Mouse (Mus musculus): ENCODE data around the gene Tigd2.
"Not testable (repeated sequence)": the region's sequence is repeated elsewhere in the genome, so short reads cannot be mapped to it uniquely, and the experiment has no call there.

The Tigd2 gene

GRCm38 (mm10) chr6:59208685-59209298, at the start of gene Tigd2:
TSS of gene Tigd2 (plus strand) at chr6:59208870.
- peak; percentile 84 for DNase-seq (ENCODE audit: low read depth, low spot score)

DNA sequence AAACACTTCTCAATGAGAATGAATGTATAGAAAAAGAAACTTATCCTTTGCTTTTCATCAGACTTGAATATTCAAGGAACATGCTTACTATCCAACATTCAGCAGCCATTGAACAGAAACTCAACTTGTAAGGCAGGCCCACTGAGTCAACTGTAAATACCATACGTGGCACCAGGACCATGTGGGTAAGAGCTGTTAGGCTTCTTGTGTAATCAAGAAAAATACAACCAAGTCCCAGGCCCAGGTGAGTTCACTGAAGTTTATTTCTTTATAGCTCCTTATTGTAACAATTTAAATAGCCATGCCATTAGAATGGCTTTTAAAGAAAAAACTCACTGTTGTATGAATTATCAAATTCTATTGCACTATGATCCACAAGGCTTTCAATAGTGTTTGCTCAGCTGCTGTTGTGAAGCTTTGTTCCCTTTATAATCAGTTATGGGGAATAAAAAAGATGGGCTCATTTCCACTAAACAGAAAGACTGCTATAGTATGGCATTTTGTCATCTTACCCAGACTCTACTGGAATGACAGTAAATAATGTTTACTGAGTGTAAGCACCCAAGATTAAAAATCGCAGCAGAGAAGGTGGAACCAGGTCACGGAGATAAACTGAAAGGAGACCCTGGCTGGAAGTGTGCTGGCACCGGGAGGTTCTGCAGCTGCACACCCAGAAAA, 46.7 kb upstream of the Tigd2 start:
- DNase-seq (ENCODE audit: low read depth, low spot score): no peak

DNA sequence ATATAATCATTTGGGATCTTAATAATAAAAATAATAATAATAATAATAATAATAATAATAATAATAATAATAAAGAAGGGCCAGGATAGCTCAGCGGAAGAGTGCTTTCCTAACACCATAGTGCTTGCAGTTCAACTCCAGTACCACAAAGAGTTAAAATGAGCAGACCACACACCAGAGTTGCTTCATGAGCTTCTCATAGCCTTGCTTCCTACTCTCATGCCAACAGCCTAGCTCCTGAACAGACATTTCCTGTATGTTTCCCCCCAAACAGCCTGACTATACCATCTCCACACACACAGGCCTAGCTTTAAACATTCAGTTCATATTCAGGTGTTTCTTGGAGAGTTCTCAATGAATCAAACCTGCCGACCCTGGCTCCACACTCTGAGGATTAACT, 45.8 kb upstream of the Tigd2 start:
- DNase-seq (ENCODE audit: low read depth, low spot score): no peak

DNA sequence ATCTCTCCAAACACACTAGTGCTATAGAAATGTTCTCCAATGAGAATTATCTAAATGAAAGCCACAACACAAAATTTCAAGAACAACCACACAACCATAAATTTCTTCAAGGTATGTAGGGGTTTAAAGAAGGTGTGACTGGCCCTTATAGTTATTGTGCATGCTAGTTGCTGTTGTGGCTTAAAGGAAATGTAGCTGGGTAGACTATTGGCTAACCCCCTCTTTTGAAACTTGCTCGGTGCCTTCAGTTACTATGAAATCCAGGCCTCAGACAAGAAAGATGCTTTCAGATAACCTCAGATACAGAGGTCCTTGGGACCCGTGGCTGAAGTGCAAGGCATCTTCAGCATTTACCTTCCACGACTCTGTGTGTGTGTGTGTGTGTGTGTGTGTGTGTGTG, 45.3 kb upstream of the Tigd2 start:
- no peak for DNase-seq (ENCODE audit: low read depth, low spot score)

DNA sequence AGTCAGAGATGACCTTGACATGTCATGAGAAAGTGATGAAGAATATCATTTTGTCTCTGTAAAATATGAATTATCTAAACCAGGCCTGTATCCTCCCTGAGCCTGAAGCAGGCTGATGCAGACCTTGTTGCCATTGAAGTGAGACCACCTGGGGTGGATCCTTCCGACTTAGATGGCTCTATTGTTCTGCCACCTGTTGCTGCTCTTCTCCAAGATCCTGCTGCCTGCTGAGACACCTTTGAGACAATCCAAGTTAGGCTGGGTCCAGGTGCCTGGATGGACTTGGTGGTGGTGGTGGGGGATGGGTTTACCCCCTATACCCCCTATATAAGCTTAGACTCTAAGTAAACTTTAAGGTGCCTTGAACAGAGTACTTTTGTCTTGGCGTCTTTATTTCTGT, 39.7 kb upstream of the Tigd2 start:
- DNase-seq (ENCODE audit: low read depth, low spot score): no peak

DNA sequence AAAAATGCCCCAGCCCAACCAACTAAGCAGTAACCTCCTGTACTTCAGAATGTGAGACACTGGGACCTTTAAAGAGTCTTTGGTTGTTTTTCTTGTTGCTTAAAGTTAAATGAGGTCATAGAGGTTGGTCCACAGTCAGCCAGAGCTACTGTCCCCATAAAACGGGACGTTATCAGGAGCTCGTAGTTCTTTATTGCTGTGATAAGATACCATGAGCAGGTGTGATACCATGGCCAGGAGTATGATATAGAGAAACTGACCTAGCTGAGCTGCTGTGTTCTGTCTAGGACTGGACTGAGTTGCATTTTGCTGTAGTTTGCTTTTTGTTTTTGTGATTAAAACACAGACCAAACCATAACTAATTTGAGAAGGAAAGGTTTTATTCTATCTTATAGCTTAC, 37.4 kb upstream of the Tigd2 start:
- DNase-seq (ENCODE audit: low read depth, low spot score): no peak

- no peak for DNase-seq (ENCODE audit: low read depth, low spot score)
Observed at GRCm38 (mm10) chr6:59173940-59174339, 34.7 kb upstream of the Tigd2 start.

- no peak for DNase-seq (ENCODE audit: low read depth, low spot score)
Observed at GRCm38 (mm10) chr6:59178051-59178450, 30.6 kb upstream of the Tigd2 start.

DNA sequence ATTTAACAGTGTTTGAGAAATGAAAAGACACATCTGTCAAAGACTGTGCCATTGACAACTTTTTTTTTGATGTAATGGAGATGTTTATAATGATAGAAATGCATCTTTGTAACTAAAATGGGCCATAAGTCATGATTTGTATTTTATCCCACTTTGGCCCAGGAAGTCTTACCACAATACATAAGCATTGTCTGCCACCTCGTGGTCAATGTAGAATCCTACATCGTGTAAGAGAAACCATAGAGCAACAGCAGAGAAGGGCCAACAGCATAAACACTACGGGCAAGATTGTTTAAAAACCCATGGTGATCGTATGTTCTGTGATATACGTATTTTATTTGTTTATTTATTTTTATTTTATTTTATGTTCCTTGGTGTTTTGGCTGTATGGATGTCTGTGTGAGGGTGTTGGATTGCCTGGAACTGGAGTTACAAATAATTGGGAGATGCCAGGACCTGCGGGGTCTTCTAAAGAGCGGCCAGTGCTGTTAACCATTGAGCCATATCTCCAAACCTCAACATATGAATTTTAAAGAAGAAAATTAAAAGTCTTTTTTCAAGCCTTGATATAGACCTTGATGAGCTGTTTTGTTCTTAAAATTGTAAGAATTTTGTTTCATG, 28.2 kb upstream of the Tigd2 start:
- peak; percentile 68 for DNase-seq (ENCODE audit: low read depth, low spot score)

GRCm38 (mm10) chr6:59185010-59185699, 23.5 kb upstream of the Tigd2 start:
- peak; percentile 68 for DNase-seq (ENCODE audit: low read depth, low spot score)

DNA sequence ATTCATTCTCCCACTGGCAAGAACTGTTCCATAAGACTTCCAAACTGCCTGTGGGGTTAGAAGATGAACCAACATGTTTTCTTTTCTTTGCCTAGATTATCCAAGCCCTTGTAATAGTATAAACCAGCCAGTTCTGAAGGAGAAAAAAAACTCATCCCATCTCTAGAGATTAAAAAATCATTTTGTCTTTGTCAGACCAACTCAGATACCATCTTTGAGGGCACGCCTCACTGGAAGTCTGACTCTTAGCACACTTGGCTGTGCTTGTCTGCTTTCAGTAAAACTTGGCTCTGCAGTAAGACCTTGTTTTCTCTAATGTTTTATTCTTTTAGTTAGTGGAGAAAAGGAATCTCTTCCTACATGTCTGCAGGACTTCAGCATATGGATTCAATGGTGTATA, 18.7 kb upstream of the Tigd2 start:
- DNase-seq (ENCODE audit: low read depth, low spot score): no peak

DNA sequence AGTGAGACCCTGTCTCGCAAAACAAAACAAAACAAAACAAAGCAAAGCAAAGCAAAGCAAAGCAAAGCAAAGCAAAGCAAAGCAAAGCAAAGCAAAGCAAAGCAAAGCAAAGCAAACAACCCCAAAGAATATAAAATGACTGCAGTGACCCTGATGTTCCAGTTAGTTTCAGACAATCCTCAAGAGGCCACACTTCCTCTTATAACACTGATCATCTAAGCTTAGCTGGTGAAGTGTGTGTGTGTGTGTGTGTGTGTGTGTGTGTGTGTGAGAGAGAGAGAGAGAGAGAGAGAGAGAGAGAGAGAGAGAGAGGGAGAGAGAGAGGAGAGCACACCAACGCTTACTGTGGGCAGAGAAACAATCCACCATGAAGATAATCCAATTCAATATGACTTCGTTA, 14.2 kb upstream of the Tigd2 start:
- not testable (repeated sequence) for DNase-seq (ENCODE audit: low read depth, low spot score)

DNA sequence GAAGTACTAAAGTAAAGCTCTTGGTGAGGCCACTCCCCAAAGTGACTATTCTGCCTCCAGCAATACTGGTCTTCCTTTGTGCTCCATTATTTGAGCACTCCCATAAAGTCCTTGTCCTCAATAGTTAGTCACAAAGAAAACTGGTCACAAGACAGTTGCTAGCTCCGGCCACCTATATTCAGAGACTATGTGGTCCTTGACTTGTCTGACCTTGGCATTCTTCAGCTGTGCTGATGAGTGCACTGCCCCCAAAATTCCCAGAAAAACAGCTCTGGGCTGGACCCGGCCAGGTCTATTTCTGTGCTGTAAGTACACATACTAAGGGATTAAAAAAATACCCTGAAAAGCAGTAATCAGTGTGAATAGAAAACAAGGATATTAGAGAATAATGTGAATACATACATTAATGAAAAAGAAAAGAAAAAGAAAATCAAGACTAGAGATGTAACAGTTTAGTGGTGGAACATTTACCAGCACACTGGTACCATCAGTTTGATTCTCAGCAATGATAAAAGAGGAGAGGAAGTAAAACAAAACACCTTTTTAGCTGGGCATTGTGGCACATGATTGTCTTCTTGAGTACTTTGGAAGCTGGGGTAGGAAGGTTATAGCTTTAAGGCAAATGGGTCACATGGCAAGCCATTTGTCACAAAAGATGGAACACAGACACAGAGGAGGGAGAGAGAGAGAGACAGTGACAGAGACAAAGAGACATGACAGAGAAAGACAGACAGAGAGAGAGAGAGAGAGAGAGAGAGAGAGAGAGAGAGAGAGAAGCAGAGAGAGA, 12.6 kb upstream of the Tigd2 start:
- no peak for DNase-seq (ENCODE audit: low read depth, low spot score)

GRCm38 (mm10) chr6:59196746-59197145, 11.9 kb upstream of the Tigd2 start:
- peak; percentile 43 for DNase-seq (ENCODE audit: low read depth, low spot score)

- no peak for DNase-seq (ENCODE audit: low read depth, low spot score)
Observed at GRCm38 (mm10) chr6:59198356-59198755, 10.3 kb upstream of the Tigd2 start.

DNA sequence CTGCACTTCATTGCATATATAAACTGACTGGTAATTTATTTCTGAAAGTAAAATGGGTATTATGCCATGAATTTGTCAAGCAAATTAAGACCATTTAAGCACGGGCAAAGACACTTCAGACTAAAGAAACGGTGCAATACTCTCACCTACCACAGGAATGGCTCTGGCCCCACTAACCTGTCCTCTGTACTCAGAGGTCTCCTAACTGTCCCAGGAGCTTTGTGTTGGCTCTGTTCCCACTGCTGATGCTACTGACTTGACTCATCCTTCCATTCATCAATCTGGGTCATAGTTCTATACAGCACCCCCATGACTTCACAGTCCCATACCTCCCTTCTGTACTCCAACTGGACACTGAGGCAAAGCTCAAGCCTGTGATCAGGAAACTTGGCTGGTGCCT, 9.6 kb upstream of the Tigd2 start:
- DNase-seq (ENCODE audit: low read depth, low spot score): no peak

- no peak for DNase-seq (ENCODE audit: low read depth, low spot score)
Observed at GRCm38 (mm10) chr6:59207561-59207960, 1.1 kb upstream of the Tigd2 start.

- DNase-seq (ENCODE audit: low read depth, low spot score): no peak
Observed at GRCm38 (mm10) chr6:59209299-59209707, 633 bp downstream of the Tigd2 start.

GRCm38 (mm10) chr6:59233191-59233590, 24.5 kb downstream of the Tigd2 start:
- DNase-seq (ENCODE audit: low read depth, low spot score): no peak

DNA sequence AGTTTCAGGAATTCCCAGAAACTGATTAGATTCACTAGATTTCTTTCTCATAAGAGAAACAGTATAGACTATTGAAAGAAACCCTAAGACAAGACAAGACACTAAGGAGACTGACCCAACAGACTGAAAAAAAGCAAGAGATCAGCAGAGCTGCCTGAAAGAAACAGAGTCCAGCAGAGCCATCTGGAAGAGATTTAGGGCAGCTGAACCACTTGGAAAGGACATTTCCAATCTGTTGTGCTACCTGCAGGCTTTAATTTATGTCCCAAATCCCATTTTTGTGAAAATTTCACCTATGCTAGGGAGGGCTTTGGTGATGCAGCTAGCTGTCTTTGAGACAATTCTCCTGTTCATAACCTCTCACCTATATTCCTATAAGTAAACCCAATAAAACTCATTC, 25.0 kb downstream of the Tigd2 start:
- no peak for DNase-seq (ENCODE audit: low read depth, low spot score)

- no peak for DNase-seq (ENCODE audit: low read depth, low spot score)
Observed at GRCm38 (mm10) chr6:59249675-59250074, 41.0 kb downstream of the Tigd2 start.

DNA sequence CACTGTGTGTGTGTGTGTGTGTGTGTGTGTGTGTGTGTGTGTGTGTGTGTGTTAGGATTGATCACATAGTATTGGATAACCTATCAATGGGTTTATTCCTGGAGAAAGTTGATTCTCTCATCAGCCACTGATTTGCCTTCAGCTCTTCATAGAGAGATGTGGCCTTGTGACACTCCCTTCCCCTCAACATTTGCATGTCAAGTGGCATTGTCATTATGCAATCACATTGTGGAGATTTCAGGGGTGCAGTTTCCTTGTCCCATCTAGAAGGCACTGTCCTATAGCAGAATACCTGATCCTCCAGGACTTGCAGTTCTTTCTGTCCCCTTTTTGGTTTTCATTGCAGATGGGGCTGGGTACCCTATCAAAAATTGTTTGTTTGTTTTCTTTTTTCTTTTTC, 41.9 kb downstream of the Tigd2 start:
- no peak for DNase-seq (ENCODE audit: low read depth, low spot score)
